Mouse (Mus musculus) midbrain, embryonic 14.5 days (tissue): ENCODE data around the gene Pole4. TPM values are rescaled to one million over a fixed set of nuclear protein-coding genes. Genes with fewer than 3 reads are reported as not detected.
"Not testable (repeated sequence)": the region's sequence is repeated elsewhere in the genome, so short reads cannot be mapped to it uniquely, and the experiment has no call there.

Experiments used
- ATAC-seq: fragments of 200-750 bp; cut with Nextera tagmentation; 2 replicates; pipeline ENCODE4 v1.8.0; 2017; ENCODE audit warnings: moderate number of reproducible peaks, moderate library complexity; ENCODE audit not compliant: low FRiP score, low TSS enrichment
- DNase-seq: peaks from one replicate; pipeline ENCODE4 v3.0.0-alpha.2; 2015
- H3K27ac ChIP-seq: fragments of 300-500 bp; sonication (generic); replicated peaks from 2 replicates; pipeline ENCODE4 v1.5.1; 2014; ENCODE audit warnings: mild to moderate bottlenecking, low read depth, low read length, moderate library complexity
- H3K27me3 ChIP-seq: fragments of 300-500 bp; sonication (generic); 2 replicates; pipeline ENCODE4 v1.6.1; 2014; ENCODE audit warnings: low read length, control low read depth, mixed read lengths; ENCODE audit not compliant: control insufficient read depth, insufficient read depth
- H3K36me3 ChIP-seq: fragments of 300-500 bp; sonication (generic); 2 replicates; pipeline ENCODE4 v1.6.1; 2014; ENCODE audit warnings: low read length, control low read depth; ENCODE audit not compliant: control insufficient read depth, insufficient read depth
- H3K4me1 ChIP-seq: fragments of 300-500 bp; sonication (generic); 2 replicates; pipeline ENCODE4 v1.6.1; 2014; ENCODE audit warnings: mild to moderate bottlenecking, antibody characterized with exemption, low read length, control low read depth; ENCODE audit not compliant: control insufficient read depth, insufficient read depth
- H3K4me2 ChIP-seq: fragments of 300-500 bp; sonication (generic); 2 replicates; pipeline ENCODE4 v1.6.1; 2014; ENCODE audit warnings: mild to moderate bottlenecking, low read length, moderate library complexity
- H3K4me3 ChIP-seq: fragments of 300-500 bp; sonication (generic); replicated peaks from 2 replicates; pipeline ENCODE4 v1.5.1; 2014; ENCODE audit warnings: low read depth, low read length
- H3K9ac ChIP-seq: fragments of 300-500 bp; sonication (generic); replicated peaks from 2 replicates; pipeline ENCODE4 v1.6.1; 2014; ENCODE audit warnings: mild to moderate bottlenecking, low read length, moderate library complexity
- H3K9me3 ChIP-seq: fragments of 300-500 bp; sonication (generic); 2 replicates; pipeline ENCODE4 v1.6.1; 2016; ENCODE audit warnings: low read length, control low read depth, mixed read lengths; ENCODE audit not compliant: control insufficient read depth
- WGBS: fragments of 180-500 bp; shearing (Covaris S2); extraction: QIAGEN DNeasy Blood & Tissue Kit; methylation state at CpG from one replicate; pipeline ENCODE4 v1.1.7; 2014; 5-methylcytosine and 5-hydroxymethylcytosine counted together
- polyA plus RNA-seq: library from polyadenylated mRNA; unstranded; fragments of >200 nt; fragmentation: Nextera tagmentation; extraction: Ambion mirVana; gene quantifications from 2 replicates; pipeline ENCODE4 v1.2.1, GENCODE M21; 2014

The Pole4 gene
- polyA plus RNA-seq, 1 experiment from 2014 or later = 119 TPM

DNA sequence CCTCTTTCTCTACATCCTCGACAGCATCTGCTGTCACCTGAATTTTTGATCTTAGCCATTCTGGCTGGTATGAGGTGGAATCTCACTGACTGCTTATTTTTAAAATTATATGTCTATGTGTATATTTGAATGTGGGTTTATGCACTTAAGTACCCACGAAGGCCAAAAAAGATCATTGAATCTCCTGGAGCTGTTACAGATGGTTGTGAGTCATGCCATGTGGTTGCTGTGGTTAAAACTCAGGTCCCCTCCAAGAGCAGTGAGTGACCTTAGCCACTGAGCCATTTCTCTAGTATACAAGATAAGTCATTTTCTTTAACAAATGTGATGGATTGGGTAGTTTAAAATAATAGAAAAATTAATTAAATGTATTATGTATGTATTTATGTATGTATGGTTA lies 25.9 kb downstream of the Pole4 start:
- not testable (repeated sequence) for H3K27me3 ChIP-seq, H3K27ac ChIP-seq, ATAC-seq, H3K4me2 ChIP-seq, H3K9me3 ChIP-seq, DNase-seq, H3K4me1 ChIP-seq, H3K36me3 ChIP-seq, H3K4me3 ChIP-seq, H3K9ac ChIP-seq
- 77% methylated on average over 2 of the region's 2 CpGs for WGBS

DNA sequence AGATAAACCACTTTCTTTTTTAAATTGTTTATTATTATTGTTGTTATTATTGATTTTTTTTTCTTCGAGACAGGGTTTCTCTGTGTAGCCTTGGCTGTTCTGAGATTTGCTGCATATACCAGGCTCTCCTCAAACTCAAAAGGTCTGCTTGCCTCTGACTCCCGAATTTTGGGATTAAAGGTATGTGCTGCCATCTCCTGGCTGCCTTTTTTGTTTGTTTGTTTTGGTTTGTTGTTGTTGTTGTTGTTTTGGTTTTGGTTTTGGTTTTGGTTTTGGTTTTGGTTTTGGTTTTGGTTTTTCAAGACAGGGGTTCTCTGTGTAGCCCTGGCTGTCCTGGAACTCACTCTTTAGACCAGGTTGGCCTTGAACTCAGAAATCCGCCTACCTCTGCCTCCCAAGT lies 27.5 kb downstream of the Pole4 start:
- 80% methylated on average over 3 of the region's 3 CpGs for WGBS
- not testable (repeated sequence) for H3K9ac ChIP-seq, DNase-seq

DNA sequence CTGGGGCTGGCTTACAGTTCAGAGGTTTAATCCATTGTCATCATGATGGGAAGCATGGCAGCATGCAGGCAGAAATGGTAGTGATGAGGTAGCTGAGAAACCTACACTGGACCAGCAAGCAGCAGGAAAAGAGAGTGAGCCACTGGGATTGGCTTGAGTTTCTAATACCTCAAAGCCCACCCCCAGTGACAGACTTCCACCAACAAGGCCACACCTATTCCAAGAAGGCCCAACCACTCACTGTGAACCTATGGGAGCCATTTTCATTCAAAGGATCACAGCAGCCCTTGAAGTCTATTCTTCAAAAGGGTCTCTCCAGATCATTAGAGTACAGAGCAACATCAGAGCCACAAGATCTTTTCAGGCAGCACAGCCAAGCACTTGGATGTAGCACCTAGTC lies 38.7 kb downstream of the Pole4 start:
- no peak overlapping the region for H3K4me3 ChIP-seq
- ATAC-seq = no peak
- no peaks in the 10 kb centered on the region for H3K27me3 ChIP-seq
- H3K4me2 ChIP-seq = no peak overlapping the region
- no peak overlapping the region for H3K27ac ChIP-seq
- H3K9me3 ChIP-seq = no peaks in the 10 kb centered on the region
- DNase-seq = no peak
- H3K9ac ChIP-seq = no peak overlapping the region
- H3K36me3 ChIP-seq = no peaks in the 10 kb centered on the region
- no peaks in the 10 kb centered on the region for H3K4me1 ChIP-seq

More for the DNA sequence above, 27.5 kb downstream of the Pole4 start:
- H3K4me3 ChIP-seq, H3K4me1 ChIP-seq, H3K9me3 ChIP-seq, H3K36me3 ChIP-seq, ATAC-seq, H3K27ac ChIP-seq, H3K27me3 ChIP-seq, H3K4me2 ChIP-seq: not testable (repeated sequence)

DNA sequence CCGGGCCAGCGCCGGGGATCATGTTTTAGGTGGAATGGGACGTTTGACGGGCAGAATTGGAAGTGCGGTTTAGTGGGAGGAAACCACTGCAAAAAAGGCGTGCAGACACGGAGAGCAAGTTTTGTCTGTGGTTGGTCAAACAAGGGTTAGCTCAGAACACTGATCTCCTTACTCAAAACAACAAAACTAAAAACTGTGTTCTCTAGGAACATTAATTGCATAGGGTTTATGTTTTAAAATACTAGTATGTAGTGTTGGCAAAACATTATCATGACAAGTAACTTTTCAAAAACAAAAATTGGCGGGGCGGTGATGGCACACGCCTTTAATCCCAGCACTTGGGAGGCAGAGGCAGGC lies 52.0 kb downstream of the Pole4 start:
- Histone ChIP-seq H3K4me2 (peak overlapping the region; percentile 60), H3K27ac (peak overlapping the region; percentile 87), H3K36me3 (no peaks in the 10 kb centered on the region), H3K27me3 (no peaks in the 10 kb centered on the region), H3K4me3 (peak overlapping the region; percentile 73), H3K4me1 (no peaks in the 10 kb centered on the region), H3K9ac (peak overlapping the region; percentile 80), H3K9me3 (no peaks in the 10 kb centered on the region)
- 38% methylated on average over 11 of the region's 11 CpGs for WGBS
- DNase-seq (no peak), ATAC-seq (no peak)

DNA sequence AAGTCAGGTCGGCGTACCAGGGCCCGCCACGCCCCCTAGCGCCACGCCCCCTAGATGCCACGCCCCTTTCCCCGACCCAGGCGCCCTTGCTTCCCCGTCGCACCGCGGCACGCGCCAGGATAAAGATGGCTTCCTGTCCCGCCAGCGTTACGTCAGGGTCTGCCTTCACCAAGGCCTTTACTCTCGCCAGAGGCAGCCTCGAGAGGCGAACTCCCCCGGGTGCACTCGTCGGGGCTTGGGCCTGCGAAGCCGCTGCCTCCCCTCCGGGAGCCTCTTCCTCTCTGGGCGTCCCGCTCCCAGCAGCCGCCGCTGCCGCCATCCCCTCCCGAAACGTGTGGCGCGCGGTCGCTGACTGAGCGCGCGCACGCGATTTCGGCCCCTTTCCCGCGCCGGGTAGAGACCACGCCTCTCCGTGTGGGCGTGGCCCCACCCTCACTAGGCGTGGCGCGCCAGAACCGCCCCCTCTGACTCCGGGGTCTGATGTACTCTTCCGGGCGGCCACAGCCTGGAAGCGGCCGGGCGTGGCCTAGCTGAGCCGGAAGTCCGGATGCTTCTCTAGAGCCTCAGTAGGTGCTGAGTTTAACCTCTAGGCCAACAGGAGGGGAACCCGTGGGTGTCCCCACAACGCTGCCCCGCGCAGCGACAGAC lies 52.5 kb downstream of the Pole4 start:
- H3K4me3 ChIP-seq = peak overlapping the region; percentile 73
- WGBS = under 1% methylated on average over 67 of the region's 67 CpGs
- no peaks in the 10 kb centered on the region for H3K9me3 ChIP-seq
- no peaks in the 10 kb centered on the region for H3K27me3 ChIP-seq
- peak overlapping the region; percentile 60 for H3K4me2 ChIP-seq
- no peaks in the 10 kb centered on the region for H3K36me3 ChIP-seq
- no peaks in the 10 kb centered on the region for H3K4me1 ChIP-seq
- ATAC-seq (peak; percentile 99), DNase-seq (peak; percentile 96)
- H3K9ac ChIP-seq = peak overlapping the region; percentile 80
- H3K27ac ChIP-seq = peak overlapping the region; percentile 87

DNA sequence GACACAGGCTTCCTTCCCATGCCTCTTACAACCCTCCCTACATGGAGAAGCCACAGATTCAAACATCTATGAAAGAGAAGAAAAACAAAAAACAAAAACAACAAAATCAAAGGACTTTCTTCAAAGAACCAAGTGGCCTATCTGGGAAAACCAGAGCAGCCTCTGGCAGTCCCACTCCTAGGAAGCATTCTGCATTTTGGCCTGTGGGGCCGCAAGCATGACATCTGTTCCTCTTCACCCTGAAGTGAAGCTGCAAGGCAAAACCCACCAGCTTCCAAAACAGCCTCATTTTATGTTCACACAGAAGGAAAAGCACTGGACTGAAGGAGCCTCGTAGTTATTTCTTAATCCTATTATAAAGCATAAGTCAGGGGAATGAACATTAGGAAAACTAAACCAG lies 56.1 kb downstream of the Pole4 start:
- H3K27me3 ChIP-seq = no peaks in the 10 kb centered on the region
- no peak overlapping the region for H3K27ac ChIP-seq
- no peaks in the 10 kb centered on the region for H3K4me1 ChIP-seq
- H3K9ac ChIP-seq = no peak overlapping the region
- H3K36me3 ChIP-seq = no peaks in the 10 kb centered on the region
- ATAC-seq (no peak), DNase-seq (no peak)
- no peak overlapping the region for H3K4me3 ChIP-seq
- no peaks in the 10 kb centered on the region for H3K9me3 ChIP-seq
- H3K4me2 ChIP-seq = no peak overlapping the region
- WGBS = 64% methylated on average over 2 of the region's 2 CpGs

DNA sequence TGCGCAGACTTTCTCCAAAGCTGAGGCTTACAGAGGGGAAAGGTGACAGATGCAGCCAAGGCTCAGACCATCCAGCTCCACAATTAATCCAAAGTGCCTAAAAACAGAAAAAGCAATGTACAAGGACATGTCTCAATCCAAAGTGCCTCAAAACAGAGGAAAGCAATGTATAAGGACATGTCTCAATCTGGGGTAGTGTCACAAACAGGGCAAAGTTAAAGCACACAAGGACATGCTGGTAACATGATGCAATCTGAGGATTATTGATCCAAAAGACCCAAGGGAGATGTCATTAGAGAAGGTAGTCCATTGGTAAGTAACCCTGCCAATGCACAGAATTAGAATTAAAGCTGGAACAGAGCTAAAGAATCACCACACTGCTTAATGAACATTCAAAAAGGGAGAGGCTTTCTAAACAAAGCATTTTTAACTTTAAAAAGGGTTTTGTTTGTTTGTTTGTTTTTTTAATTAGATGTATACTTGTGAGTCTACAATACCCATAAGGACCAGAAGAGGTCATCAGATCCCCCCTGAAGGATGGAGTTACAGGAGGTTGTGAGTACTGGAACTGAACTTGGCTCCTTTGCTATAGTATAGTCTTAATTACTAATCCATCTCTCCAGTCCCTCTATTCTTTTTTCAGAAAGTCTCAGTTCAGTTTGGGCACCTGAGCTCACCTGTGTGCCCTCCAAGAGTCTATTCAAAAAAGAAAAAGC lies 57.1 kb downstream of the Pole4 start:
- no peak overlapping the region for H3K27ac ChIP-seq
- DNase-seq (no peak), ATAC-seq (no peak)
- 95% methylated on average over 1 of the region's 1 CpGs for WGBS
- H3K36me3 ChIP-seq = no peaks in the 10 kb centered on the region
- no peak overlapping the region for H3K4me2 ChIP-seq
- H3K27me3 ChIP-seq = no peaks in the 10 kb centered on the region
- H3K9ac ChIP-seq = no peak overlapping the region
- no peaks in the 10 kb centered on the region for H3K9me3 ChIP-seq
- H3K4me3 ChIP-seq = no peak overlapping the region
- no peaks in the 10 kb centered on the region for H3K4me1 ChIP-seq

DNA sequence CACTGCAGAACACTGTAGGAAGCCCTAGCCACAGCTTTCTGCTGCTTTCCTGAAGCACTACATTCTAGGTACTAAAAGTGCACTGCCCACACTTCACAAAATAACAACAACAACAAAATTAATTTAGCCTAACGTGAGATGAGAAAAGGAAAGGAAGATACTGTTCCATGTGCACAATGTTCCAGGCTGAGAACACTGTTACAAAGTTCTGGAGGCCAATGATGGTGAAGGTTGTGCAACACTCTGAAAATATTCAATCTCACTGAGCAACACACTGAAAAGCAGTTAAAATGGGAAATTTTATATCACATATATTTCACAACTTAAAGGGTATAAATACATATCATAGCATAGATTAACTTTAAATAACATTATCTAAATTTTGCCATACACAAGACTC lies 58.2 kb downstream of the Pole4 start:
- no peak overlapping the region for H3K27ac ChIP-seq
- H3K9me3 ChIP-seq = no peaks in the 10 kb centered on the region
- 95% methylated on average over 1 of the region's 1 CpGs for WGBS
- no peaks in the 10 kb centered on the region for H3K36me3 ChIP-seq
- no peak overlapping the region for H3K9ac ChIP-seq
- H3K27me3 ChIP-seq = no peaks in the 10 kb centered on the region
- no peak for ATAC-seq
- no peak for DNase-seq
- H3K4me3 ChIP-seq = no peak overlapping the region
- H3K4me2 ChIP-seq = no peak overlapping the region
- H3K4me1 ChIP-seq = no peaks in the 10 kb centered on the region

DNA sequence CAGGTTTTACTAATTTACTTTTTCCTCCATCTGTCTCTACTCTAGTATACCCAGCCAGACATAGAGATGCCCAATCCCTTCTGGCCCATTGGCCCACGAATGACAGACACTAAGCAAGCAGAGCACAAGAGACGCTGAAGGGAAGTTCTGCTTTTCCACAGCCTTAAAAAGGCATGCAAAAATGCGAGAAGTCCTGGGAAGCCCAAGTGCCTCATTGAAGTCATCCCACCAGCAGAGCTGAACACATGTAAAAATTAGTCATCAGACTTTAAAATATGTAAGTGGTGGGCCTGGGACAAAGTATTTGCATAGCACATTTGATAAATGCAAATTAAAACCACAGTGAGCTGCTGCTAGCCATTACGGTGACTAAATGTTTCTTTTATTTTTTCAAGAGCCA lies 65.1 kb downstream of the Pole4 start:
- Histone ChIP-seq H3K4me1 (no peaks in the 10 kb centered on the region), H3K9me3 (no peaks in the 10 kb centered on the region), H3K4me3 (no peak overlapping the region), H3K27ac (no peak overlapping the region), H3K9ac (no peak overlapping the region), H3K27me3 (no peaks in the 10 kb centered on the region), H3K4me2 (no peak overlapping the region), H3K36me3 (no peaks in the 10 kb centered on the region)
- 73% methylated on average over 4 of the region's 4 CpGs for WGBS
- no peak for ATAC-seq
- DNase-seq = no peak
